Mouse (Mus musculus): ENCODE data around the gene Cnn2. TPM values are rescaled to one million over a fixed set of nuclear protein-coding genes. Genes with fewer than 3 reads are reported as not detected.

Cnn2 gene
- polyA plus RNA-seq, 1 experiment, result 109 TPM

DNA sequence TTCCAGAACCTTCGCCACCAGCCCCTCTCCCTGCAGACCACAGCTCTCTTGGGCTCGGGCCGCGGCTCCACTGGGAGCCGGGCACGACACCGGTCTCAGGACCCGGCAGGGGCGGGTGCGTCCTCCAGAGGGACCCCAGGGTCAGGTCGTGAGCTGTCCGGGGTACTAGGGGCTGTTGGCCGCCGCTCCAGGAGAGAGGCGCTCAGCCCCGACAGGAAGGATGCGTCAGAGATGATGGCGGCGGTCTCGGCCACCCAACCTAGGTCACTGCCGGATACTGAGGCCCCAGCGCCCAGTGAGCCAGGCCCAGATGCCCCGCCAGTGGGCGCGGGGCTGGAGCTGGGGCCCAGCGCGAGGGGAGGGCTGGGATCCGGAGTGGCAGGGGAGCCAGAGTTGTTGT lies 11.1 kb upstream of the Cnn2 start:
- no peak overlapping the region for H3ac ChIP-seq (ENCODE audit: control insufficient read depth, insufficient read length)
- H3K4me2 ChIP-seq (ENCODE audit: low read depth), result no peak overlapping the region
- peaks cover 24% of the 10 kb centered on the region for H3K79me2 ChIP-seq (ENCODE audit: control insufficient read depth, insufficient read depth)
- H3K27me3 ChIP-seq (ENCODE audit: control insufficient read depth, insufficient read depth, insufficient read length), result no peaks in the 10 kb centered on the region
- H3K36me3 ChIP-seq (ENCODE audit: control insufficient read depth, insufficient read depth), result no peaks in the 10 kb centered on the region
- TF ChIP-seq E2F4 (IDR thresholded peaks at IDR 0.05; ENCODE audit: insufficient read depth), result no peak
- no peak for TF ChIP-seq TCF12 (IDR thresholded peaks at IDR 0.05; ENCODE audit: insufficient read depth, poor library complexity, severe bottlenecking)
- no peak for TF ChIP-seq TCF3 (IDR thresholded peaks at IDR 0.05; ENCODE audit: insufficient read length, low read depth)
- TF ChIP-seq MYOG (IDR thresholded peaks at IDR 0.05; ENCODE audit: control insufficient read depth in 1 of 3, insufficient read depth in 1 of 3, insufficient read length in 2 of 3, low read depth in 2 of 3), result no peak
- no peak for TF ChIP-seq USF1 (IDR thresholded peaks at IDR 0.05; ENCODE audit: low read depth)
- TF ChIP-seq REST (IDR thresholded peaks at IDR 0.05; ENCODE audit: insufficient read depth, insufficient read length), result no peak
- TF ChIP-seq CEBPB (IDR thresholded peaks at IDR 0.05; ENCODE audit: insufficient read depth, poor library complexity, severe bottlenecking), result no peak
- no peak overlapping the region for H3K4me3 ChIP-seq

DNA sequence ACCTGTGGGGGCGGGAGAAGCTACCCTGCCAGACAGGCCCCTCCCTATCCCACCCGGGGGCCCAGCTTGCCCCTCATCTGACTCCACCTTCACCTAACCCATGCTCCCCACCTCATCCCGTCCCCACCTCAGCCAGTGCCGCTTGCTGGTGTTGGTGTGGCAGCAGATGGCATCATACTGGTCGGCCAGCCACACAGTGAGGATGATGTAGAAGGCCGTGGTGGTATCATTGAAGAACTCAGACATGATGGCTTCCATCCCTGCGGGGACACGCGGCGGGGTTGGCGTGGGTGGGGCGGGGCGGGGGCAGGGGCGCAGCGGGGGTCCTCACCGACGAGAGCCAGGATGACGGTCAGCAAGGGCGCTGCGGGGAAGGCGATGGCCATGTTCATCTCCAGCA lies 10.3 kb upstream of the Cnn2 start:
- no peak overlapping the region for H3K4me2 ChIP-seq (ENCODE audit: low read depth)
- no peak overlapping the region for H3ac ChIP-seq (ENCODE audit: control insufficient read depth, insufficient read length)
- H3K27me3 ChIP-seq (ENCODE audit: control insufficient read depth, insufficient read depth, insufficient read length), result no peaks in the 10 kb centered on the region
- no peaks in the 10 kb centered on the region for H3K36me3 ChIP-seq (ENCODE audit: control insufficient read depth, insufficient read depth)
- peaks cover 32% of the 10 kb centered on the region for H3K79me2 ChIP-seq (ENCODE audit: control insufficient read depth, insufficient read depth)
- no peak overlapping the region for H3K4me3 ChIP-seq
- TF ChIP-seq SRF (IDR thresholded peaks at IDR 0.05; ENCODE audit: control insufficient read depth, insufficient read length, low read depth), result no peak
- no peak for TF ChIP-seq USF1 (IDR thresholded peaks at IDR 0.05; ENCODE audit: low read depth)
- TF ChIP-seq POLR2A (IDR thresholded peaks at IDR 0.05; ENCODE audit: insufficient read length, low read depth), result peak; percentile 13

- H3K79me2 ChIP-seq (ENCODE audit: control insufficient read depth, insufficient read depth), result peaks cover 39% of the 10 kb centered on the region
- H3ac ChIP-seq (ENCODE audit: control insufficient read depth, insufficient read length), result no peak overlapping the region
- TF ChIP-seq REST (IDR thresholded peaks at IDR 0.05; ENCODE audit: insufficient read depth, insufficient read length) (no peak), MYOG (IDR thresholded peaks at IDR 0.05; ENCODE audit: control insufficient read depth in 1 of 3, insufficient read depth in 1 of 3, insufficient read length in 2 of 3, low read depth in 2 of 3) (peak; percentile 56 to 85 (median 59)), MYOD1 (IDR thresholded peaks at IDR 0.05; ENCODE audit: control insufficient read depth in 1 of 3, insufficient read length in 2 of 3, low read depth in 2 of 3) (peak; percentile 43 to 88 (median 77)), TCF3 (IDR thresholded peaks at IDR 0.05; ENCODE audit: insufficient read length, low read depth) (peak; percentile 14), CEBPB (IDR thresholded peaks at IDR 0.05; ENCODE audit: insufficient read depth, poor library complexity, severe bottlenecking) (no peak), POLR2A (IDR thresholded peaks at IDR 0.05; ENCODE audit: insufficient read length, low read depth) (no peak), SRF (IDR thresholded peaks at IDR 0.05; ENCODE audit: control insufficient read depth, insufficient read length, low read depth) (no peak), E2F4 (IDR thresholded peaks at IDR 0.05; ENCODE audit: insufficient read depth) (no peak), TCF12 (IDR thresholded peaks at IDR 0.05; ENCODE audit: insufficient read depth, poor library complexity, severe bottlenecking) (peak; percentile 18)
- no peak overlapping the region for H3K4me3 ChIP-seq
- no peaks in the 10 kb centered on the region for H3K27me3 ChIP-seq (ENCODE audit: control insufficient read depth, insufficient read depth, insufficient read length)
- no peak overlapping the region for H3K4me2 ChIP-seq (ENCODE audit: low read depth)
- H3K36me3 ChIP-seq (ENCODE audit: control insufficient read depth, insufficient read depth), result no peaks in the 10 kb centered on the region
Observed at GRCm38 (mm10) chr10:79979401-79980155, 8.8 kb upstream of the Cnn2 start.

DNA sequence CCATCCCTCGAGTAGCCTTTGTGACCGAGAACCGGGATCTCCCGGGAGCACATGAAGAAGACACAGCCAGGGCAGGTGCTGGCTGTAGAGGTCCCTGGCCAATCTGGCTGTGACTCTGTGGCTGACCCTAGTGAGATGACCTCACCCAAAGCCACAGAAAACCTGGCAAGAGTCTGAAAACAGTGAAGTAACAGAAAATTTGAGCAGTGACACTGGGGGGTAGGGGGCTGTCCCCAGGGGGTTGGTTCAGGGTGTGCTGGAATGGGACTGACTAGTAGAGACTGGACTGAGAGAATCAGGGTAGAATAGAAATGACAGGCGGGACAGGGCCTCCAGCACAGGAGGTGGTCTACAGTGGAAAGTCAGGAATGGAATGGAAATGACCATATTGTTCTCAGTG lies 5.2 kb upstream of the Cnn2 start:
- Histone ChIP-seq H3K4me3 (peak overlapping the region; percentile 74), H3K27me3 (ENCODE audit: control insufficient read depth, insufficient read depth, insufficient read length) (no peaks in the 10 kb centered on the region), H3K79me2 (ENCODE audit: control insufficient read depth, insufficient read depth) (peaks cover 39% of the 10 kb centered on the region), H3K36me3 (ENCODE audit: control insufficient read depth, insufficient read depth) (no peaks in the 10 kb centered on the region), H3K4me2 (ENCODE audit: low read depth) (peak overlapping the region; percentile 96), H3ac (ENCODE audit: control insufficient read depth, insufficient read length) (peak overlapping the region; percentile 51)
- no peak for TF ChIP-seq REST (IDR thresholded peaks at IDR 0.05; ENCODE audit: insufficient read depth, insufficient read length)
- TF ChIP-seq MYOG (IDR thresholded peaks at IDR 0.05; ENCODE audit: control insufficient read depth in 1 of 3, insufficient read depth in 1 of 3, insufficient read length in 2 of 3, low read depth in 2 of 3), result peak in 1 of 3 experiments; percentile 22
- TF ChIP-seq POLR2AphosphoS2 (IDR thresholded peaks at IDR 0.05; ENCODE audit: insufficient read length, low read depth), result peak; percentile 13
- no peak for TF ChIP-seq E2F4 (IDR thresholded peaks at IDR 0.05; ENCODE audit: insufficient read depth)
- no peak for TF ChIP-seq TCF3 (IDR thresholded peaks at IDR 0.05; ENCODE audit: insufficient read length, low read depth)
- no peak for TF ChIP-seq POLR2A (IDR thresholded peaks at IDR 0.05; ENCODE audit: insufficient read length, low read depth)

DNA sequence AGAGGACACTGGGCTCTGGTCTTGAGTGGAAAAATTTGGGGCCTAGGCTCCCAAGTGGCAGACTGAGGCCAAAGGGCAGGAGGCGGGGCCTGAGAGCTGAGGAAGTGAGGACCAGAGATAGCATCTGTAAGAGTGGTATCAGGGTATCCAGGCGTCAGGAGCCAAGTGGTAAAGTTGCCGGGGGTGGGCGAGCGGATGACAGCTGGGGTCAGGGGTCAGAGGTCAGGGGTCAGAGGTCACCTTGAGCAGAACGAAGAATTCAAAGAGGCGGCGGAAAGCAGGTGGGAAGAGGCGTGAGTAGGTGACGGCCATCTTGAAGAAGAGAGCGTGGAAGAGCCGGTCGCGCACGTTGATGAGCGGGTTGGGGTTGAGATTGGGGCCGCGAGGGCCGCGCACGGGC lies 4.7 kb upstream of the Cnn2 start:
- Histone ChIP-seq H3K79me2 (ENCODE audit: control insufficient read depth, insufficient read depth) (peaks cover 41% of the 10 kb centered on the region), H3K27me3 (ENCODE audit: control insufficient read depth, insufficient read depth, insufficient read length) (no peaks in the 10 kb centered on the region), H3K4me2 (ENCODE audit: low read depth) (peak overlapping the region; percentile 96), H3ac (ENCODE audit: control insufficient read depth, insufficient read length) (peak overlapping the region; percentile 51), H3K4me3 (peak overlapping the region; percentile 74), H3K36me3 (ENCODE audit: control insufficient read depth, insufficient read depth) (no peaks in the 10 kb centered on the region)
- TF ChIP-seq MYOD1 (IDR thresholded peaks at IDR 0.05; ENCODE audit: control insufficient read depth in 1 of 3, insufficient read length in 2 of 3, low read depth in 2 of 3) (peak in 1 of 3 experiments; percentile 17), TCF12 (IDR thresholded peaks at IDR 0.05; ENCODE audit: insufficient read depth, poor library complexity, severe bottlenecking) (no peak), REST (IDR thresholded peaks at IDR 0.05; ENCODE audit: insufficient read depth, insufficient read length) (no peak), MAX (IDR thresholded peaks at IDR 0.05; ENCODE audit: low read depth) (no peak), CEBPB (IDR thresholded peaks at IDR 0.05; ENCODE audit: insufficient read depth, poor library complexity, severe bottlenecking) (no peak), E2F4 (IDR thresholded peaks at IDR 0.05; ENCODE audit: insufficient read depth) (no peak)

Data from myocyte (in vitro differentiated cells).